Mouse (Mus musculus): ENCODE data around the gene Agap1. TPM values are rescaled to one million over a fixed set of nuclear protein-coding genes. Genes with fewer than 3 reads are reported as not detected.
A peak's percentile ranks its signal among the peaks of the same experiment; 100 is the strongest.

Agap1 gene
- polyA plus RNA-seq, 1 experiment from 2014 or later = 8.7 TPM

- Histone ChIP-seq H3K9ac (replicated peaks; ENCODE audit: low read depth) (no peak overlapping the region), H3K27ac (ENCODE audit: low read length) (no peak overlapping the region), H3K4me3 (ENCODE audit: low read depth, low read length) (no peak overlapping the region), H3K36me3 (ENCODE audit: insufficient read depth, low read length) (no peaks in the 10 kb centered on the region), H3K27me3 (replicated peaks; ENCODE audit: insufficient read depth, low read length) (no peaks in the 10 kb centered on the region), H3K4me1 (ENCODE audit: insufficient read depth, low read depth, low read length) (no peaks in the 10 kb centered on the region; the same call in 1 of the 2 replicates), H3K9me3 (ENCODE audit: low read length) (no peaks in the 10 kb centered on the region), H3K4me2 (replicated peaks; ENCODE audit: low read depth, low read length) (no peak overlapping the region)
- peak; percentile 55; the same call in 1 of the 2 replicates for ATAC-seq
- DNase-seq (ENCODE audit: low spot score) = peak; percentile 31
- TF ChIP-seq CTCF (IDR thresholded peaks at IDR 0.05) (no peak), EP300 (IDR thresholded peaks at IDR 0.05) (peak; percentile 27; the same call in 1 of the 2 replicates)
- WGBS = 51% methylated on average over 12 of the region's 12 CpGs
These were observed 415.7 kb downstream of the Agap1 start for GRCm38 (mm10) chr1:89870134-89870905.

- no peak for TF ChIP-seq CTCF (IDR thresholded peaks at IDR 0.05)
- no peaks in the 10 kb centered on the region for H3K9me3 ChIP-seq (ENCODE audit: low read length)
- no peaks in the 10 kb centered on the region for H3K36me3 ChIP-seq (ENCODE audit: insufficient read depth, low read length)
- DNase-seq (ENCODE audit: low spot score) (no peak), ATAC-seq (no peak)
- whole genome bisulfite sequencing = 61% methylated on average over 6 of the region's 6 CpGs
- no peak overlapping the region for H3K4me3 ChIP-seq (ENCODE audit: low read depth, low read length)
- no peaks in the 10 kb centered on the region for H3K27me3 ChIP-seq (replicated peaks; ENCODE audit: insufficient read depth, low read length)
- no peak overlapping the region for H3K9ac ChIP-seq (replicated peaks; ENCODE audit: low read depth)
- no peak overlapping the region for H3K27ac ChIP-seq (ENCODE audit: low read length)
- H3K4me2 ChIP-seq (replicated peaks; ENCODE audit: low read depth, low read length) = no peak overlapping the region
- no peaks in the 10 kb centered on the region; the same call in 1 of the 2 replicates for H3K4me1 ChIP-seq (ENCODE audit: insufficient read depth, low read depth, low read length)
These were observed 416.3 kb downstream of the Agap1 start for GRCm38 (mm10) chr1:89870906-89871211.

- Histone ChIP-seq H3K4me3 (ENCODE audit: low read depth, low read length) (no peak overlapping the region), H3K36me3 (ENCODE audit: insufficient read depth, low read length) (no peaks in the 10 kb centered on the region), H3K9ac (replicated peaks; ENCODE audit: low read depth) (no peak overlapping the region), H3K9me3 (ENCODE audit: low read length) (no peaks in the 10 kb centered on the region), H3K4me1 (ENCODE audit: insufficient read depth, low read depth, low read length) (peaks cover 9% of the 10 kb centered on the region; the same call in 1 of the 2 replicates), H3K27me3 (replicated peaks; ENCODE audit: insufficient read depth, low read length) (no peaks in the 10 kb centered on the region), H3K4me2 (replicated peaks; ENCODE audit: low read depth, low read length) (no peak overlapping the region), H3K27ac (ENCODE audit: low read length) (no peak overlapping the region)
- TF ChIP-seq EP300 (IDR thresholded peaks at IDR 0.05) (no peak), CTCF (IDR thresholded peaks at IDR 0.05) (peak; percentile 18; the same call in 1 of the 2 replicates)
- 17% methylated on average over 5 of the region's 5 CpGs for WGBS
- peak; percentile 65 for DNase-seq (ENCODE audit: low spot score)
- peak; percentile 84 for ATAC-seq
These were observed 421.9 kb downstream of the Agap1 start for GRCm38 (mm10) chr1:89876346-89877072.

GRCm38 (mm10) chr1:89878496-89878895, 423.9 kb downstream of the Agap1 start:
- 85% methylated on average over 11 of the region's 11 CpGs for WGBS
- Histone ChIP-seq H3K4me3 (ENCODE audit: low read depth, low read length) (no peak overlapping the region), H3K9ac (replicated peaks; ENCODE audit: low read depth) (no peak overlapping the region), H3K27me3 (replicated peaks; ENCODE audit: insufficient read depth, low read length) (no peaks in the 10 kb centered on the region), H3K9me3 (ENCODE audit: low read length) (no peaks in the 10 kb centered on the region), H3K36me3 (ENCODE audit: insufficient read depth, low read length) (no peaks in the 10 kb centered on the region), H3K4me2 (replicated peaks; ENCODE audit: low read depth, low read length) (no peak overlapping the region), H3K4me1 (ENCODE audit: insufficient read depth, low read depth, low read length) (peaks cover 9% of the 10 kb centered on the region; the same call in 1 of the 2 replicates), H3K27ac (ENCODE audit: low read length) (no peak overlapping the region)
- ATAC-seq (no peak), DNase-seq (ENCODE audit: low spot score) (no peak)
- TF ChIP-seq EP300 (IDR thresholded peaks at IDR 0.05) = no peak

- peaks cover 9% of the 10 kb centered on the region; the same call in 1 of the 2 replicates for H3K4me1 ChIP-seq (ENCODE audit: insufficient read depth, low read depth, low read length)
- H3K27me3 ChIP-seq (replicated peaks; ENCODE audit: insufficient read depth, low read length) = no peaks in the 10 kb centered on the region
- no peak overlapping the region for H3K27ac ChIP-seq (ENCODE audit: low read length)
- H3K9me3 ChIP-seq (ENCODE audit: low read length) = no peaks in the 10 kb centered on the region
- H3K4me2 ChIP-seq (replicated peaks; ENCODE audit: low read depth, low read length) = no peak overlapping the region
- ATAC-seq (no peak), DNase-seq (ENCODE audit: low spot score) (peak; percentile 10)
- peak; percentile 25; the same call in 1 of the 2 replicates for TF ChIP-seq EP300 (IDR thresholded peaks at IDR 0.05)
- TF ChIP-seq CTCF (IDR thresholded peaks at IDR 0.05) = no peak
- WGBS = 38% methylated on average over 8 of the region's 8 CpGs
- H3K4me3 ChIP-seq (ENCODE audit: low read depth, low read length) = no peak overlapping the region
- H3K36me3 ChIP-seq (ENCODE audit: insufficient read depth, low read length) = no peaks in the 10 kb centered on the region
- no peak overlapping the region for H3K9ac ChIP-seq (replicated peaks; ENCODE audit: low read depth)
These were observed 425.6 kb downstream of the Agap1 start for GRCm38 (mm10) chr1:89880193-89880592.

- no peak overlapping the region for H3K9ac ChIP-seq (replicated peaks; ENCODE audit: low read depth)
- no peaks in the 10 kb centered on the region for H3K36me3 ChIP-seq (ENCODE audit: insufficient read depth, low read length)
- H3K4me2 ChIP-seq (replicated peaks; ENCODE audit: low read depth, low read length) = no peak overlapping the region
- no peaks in the 10 kb centered on the region for H3K27me3 ChIP-seq (replicated peaks; ENCODE audit: insufficient read depth, low read length)
- H3K4me3 ChIP-seq (ENCODE audit: low read depth, low read length) = no peak overlapping the region
- WGBS = 64% methylated on average over 10 of the region's 10 CpGs
- ATAC-seq (peak; percentile 76), DNase-seq (ENCODE audit: low spot score) (peak; percentile 14)
- no peak overlapping the region for H3K27ac ChIP-seq (ENCODE audit: low read length)
- no peaks in the 10 kb centered on the region for H3K9me3 ChIP-seq (ENCODE audit: low read length)
- TF ChIP-seq EP300 (IDR thresholded peaks at IDR 0.05) = no peak
- no peak for TF ChIP-seq CTCF (IDR thresholded peaks at IDR 0.05)
- H3K4me1 ChIP-seq (ENCODE audit: insufficient read depth, low read depth, low read length) = peaks cover 9% of the 10 kb centered on the region; the same call in 1 of the 2 replicates
These were observed 426.2 kb downstream of the Agap1 start for GRCm38 (mm10) chr1:89880834-89881233.
